Comparison of ENCODE assay signal across 8 mouse cellular contexts in the genomic region with DNA sequence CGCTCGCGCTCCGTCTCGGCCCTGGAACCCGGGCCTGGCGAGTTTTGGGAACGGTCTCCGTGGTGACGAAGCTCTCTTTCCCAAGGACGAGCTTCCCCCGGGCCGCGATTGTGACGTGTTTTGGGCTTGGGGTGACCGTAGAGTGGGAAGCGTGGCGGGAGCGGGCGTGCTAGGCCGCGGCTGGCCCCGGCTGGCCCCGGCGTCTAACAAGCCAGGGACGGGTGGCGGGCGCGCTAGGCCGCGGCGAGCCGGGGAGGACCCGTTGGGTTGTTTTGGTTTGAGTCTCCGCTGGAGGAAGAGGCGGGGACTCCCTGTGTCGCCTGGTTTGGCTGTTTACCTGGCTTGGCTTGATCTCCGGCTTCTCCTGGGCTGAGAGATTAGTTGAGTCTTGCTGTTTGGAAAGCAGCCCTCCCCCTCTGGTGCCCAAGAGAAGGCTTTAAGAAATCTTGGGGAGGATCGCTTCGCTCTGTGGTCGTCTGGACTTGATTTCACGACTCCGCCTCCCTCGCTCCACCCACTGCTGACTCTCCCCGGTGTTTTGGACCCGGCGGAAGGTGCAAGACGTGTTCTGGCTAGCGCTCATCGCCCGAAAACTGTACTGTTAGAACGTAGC. TPM values are rescaled to one million over a fixed set of nuclear protein-coding genes. Genes with fewer than 3 reads are reported as not detected.
A peak's percentile ranks its signal among the peaks of the same experiment; 100 is the strongest.
DNase-seq lines count a peak whose midpoint lies in the region; ATAC-seq and TF ChIP-seq lines count a peak whose summit lies in the region.

No protein-coding gene starts in this region.

- peaks cover 47% of the 10 kb centered on the region for H3K79me3 ChIP-seq in C2C12 (ENCODE audit: low read depth)

- H3K4me1 ChIP-seq in bone marrow, adult 2 months (ENCODE audit: control insufficient read depth, insufficient read depth, low read length): peaks cover 1% of the 10 kb centered on the region; the same call in 1 of the 2 replicates
- peaks cover 14% of the 10 kb centered on the region for H3K4me1 ChIP-seq in heart, embryonic 13.5 days
- peaks cover 10 to 17% of the 10 kb centered on the region in 2 experiments for H3K4me1 ChIP-seq in liver, embryonic 14.5 days (replicated peaks; ENCODE audit: control insufficient read depth in 2 of 2, insufficient read depth in 2 of 2, low read length in 1 of 2)

- no peak for TF ChIP-seq EP300 in liver, embryonic 14.5 days (IDR thresholded peaks at IDR 0.05; ENCODE audit: low read depth)

- TF ChIP-seq CTCF in C2C12 (IDR thresholded peaks at IDR 0.05; ENCODE audit: control insufficient read depth, insufficient read depth, insufficient read length): no peak
- no peak for TF ChIP-seq CTCF in bone marrow, adult 2 months (IDR thresholded peaks at IDR 0.05; ENCODE audit: control insufficient read depth, insufficient read depth, low read length)
- no peak for TF ChIP-seq CTCF in liver, embryonic 14.5 days (IDR thresholded peaks at IDR 0.05; ENCODE audit: low read depth)

- WGBS in bone marrow, adult 2 months: under 1% methylated on average over 52 of the region's 52 CpGs
- under 1% methylated on average over 52 of the region's 52 CpGs for WGBS in heart, embryonic 13.5 days
- WGBS in liver, embryonic 14.5 days (ENCODE audit: insufficient replicate concordance): under 1% methylated on average over 52 of the region's 52 CpGs

- peak overlapping the region; percentile 79 for H3K4me2 ChIP-seq in heart, embryonic 13.5 days
- H3K4me2 ChIP-seq in liver, embryonic 14.5 days (ENCODE audit: low read depth): peak overlapping the region; percentile 77

- H3K79me2 ChIP-seq in C2C12 (ENCODE audit: control insufficient read depth, insufficient read depth): peaks cover 56% of the 10 kb centered on the region

- DNase-seq in kidney, postnatal 10 days: peak; percentile 84
- peak; percentile 70 to 83 (median 76) for DNase-seq in liver, embryonic 14.5 days (ENCODE audit: low read depth in 3 of 3, low spot score in 3 of 3)
- DNase-seq in natural killer cell, adult 2 months (ENCODE audit: low spot score in 2 of 2): peak; percentile 89 to 90
- DNase-seq in splenic B cell, adult 2 months (ENCODE audit: low read depth, low spot score): peak; percentile 86

- H3K9me3 ChIP-seq in heart, embryonic 13.5 days: no peaks in the 10 kb centered on the region
- no peaks in the 10 kb centered on the region for H3K9me3 ChIP-seq in liver, embryonic 14.5 days (ENCODE audit: control insufficient read depth, low read length)

- 0 out of 2 replicates have a peak, but pooled peaks have one; percentile 52 for TF ChIP-seq POLR2A in bone marrow, adult 2 months (IDR thresholded peaks at IDR 0.05; ENCODE audit: borderline replicate concordance, control insufficient read depth, low read depth, low read length)

- H3K27me3 ChIP-seq in C2C12 (ENCODE audit: control insufficient read depth, insufficient read depth, insufficient read length): no peaks in the 10 kb centered on the region
- H3K27me3 ChIP-seq in heart, embryonic 13.5 days (replicated peaks): no peaks in the 10 kb centered on the region
- H3K27me3 ChIP-seq in liver, embryonic 14.5 days (ENCODE audit: control insufficient read depth, insufficient read depth, low read length): no peaks in the 10 kb centered on the region
- H3K27me3 ChIP-seq in splenic B cell, adult 2 months (ENCODE audit: control insufficient read depth, insufficient read depth, low read length, poor library complexity, severe bottlenecking): no peaks in the 10 kb centered on the region

- peak; percentile 82 for ATAC-seq in erythroid progenitor cell, adult 5-6 weeks (replicated peaks; ENCODE audit: low FRiP score, poor library complexity, severe bottlenecking)
- peak; percentile 51 for ATAC-seq in heart, embryonic 13.5 days (ENCODE audit: extremely low read depth, insufficient number of reproducible peaks, low FRiP score, low TSS enrichment)
- ATAC-seq in liver, embryonic 14.5 days (ENCODE audit: insufficient read depth): peak; percentile 81

- peak overlapping the region; percentile 86 for H3K4me3 ChIP-seq in C2C12 (ENCODE audit: insufficient read depth, poor library complexity, severe bottlenecking)
- peak overlapping the region; percentile 95 for H3K4me3 ChIP-seq in bone marrow, adult 2 months (replicated peaks; ENCODE audit: control insufficient read depth, low read depth, low read length)
- peak overlapping the region; percentile 82 for H3K4me3 ChIP-seq in heart, embryonic 13.5 days
- peak overlapping the region; percentile 97 to 99 for H3K4me3 ChIP-seq in liver, embryonic 14.5 days (ENCODE audit: insufficient read depth in 1 of 2, low read depth in 2 of 2, low read length in 2 of 2)

- no peaks in the 10 kb centered on the region for H3K36me3 ChIP-seq in C2C12 (ENCODE audit: control insufficient read depth, insufficient read depth)
- H3K36me3 ChIP-seq in heart, embryonic 13.5 days: no peaks in the 10 kb centered on the region
- no peaks in the 10 kb centered on the region for H3K36me3 ChIP-seq in liver, embryonic 14.5 days (replicated peaks; ENCODE audit: control insufficient read depth, insufficient read depth, low read depth)
- H3K36me3 ChIP-seq in splenic B cell, adult 2 months (ENCODE audit: control insufficient read depth, insufficient read depth, low read length, poor library complexity, severe bottlenecking): no peaks in the 10 kb centered on the region

- peak overlapping the region; percentile 88 for H3ac ChIP-seq in C2C12 (ENCODE audit: control insufficient read depth, insufficient read length, low read depth)

- peak overlapping the region; percentile 99 for H3K27ac ChIP-seq in bone marrow, adult 2 months (ENCODE audit: control insufficient read depth, insufficient read depth, low read depth, low read length, poor library complexity)
- H3K27ac ChIP-seq in heart, embryonic 13.5 days (replicated peaks): peak overlapping the region; percentile 93
- peak overlapping the region; percentile 95 for H3K27ac ChIP-seq in liver, embryonic 14.5 days

- H3K9ac ChIP-seq in heart, embryonic 13.5 days: peak overlapping the region; percentile 89
- peak overlapping the region; percentile 98 for H3K9ac ChIP-seq in liver, embryonic 14.5 days (replicated peaks)

TF ChIP-seq in C2C12, 6 proteins besides CTCF, POLR2A, EP300 and RAD21:
- TF ChIP-seq MAX (IDR thresholded peaks at IDR 0.05) (no peak), MYOD1 (IDR thresholded peaks at IDR 0.05; ENCODE audit: control insufficient read depth, insufficient read length, low read depth) (no peak), USF1 (IDR thresholded peaks at IDR 0.05; ENCODE audit: low read depth) (no peak), MYOG (IDR thresholded peaks at IDR 0.05; ENCODE audit: control insufficient read depth, extremely low read depth, insufficient read length) (no peak), CEBPB (IDR thresholded peaks at IDR 0.05; ENCODE audit: low read depth) (no peak), FOSL1 (IDR thresholded peaks at IDR 0.05; ENCODE audit: insufficient read depth, low read length, poor library complexity, severe bottlenecking) (no peak)

RNA-seq across cellular contexts. Expression of gene Tax1bp1, which starts 0.5 kb away (rescaled TPM):
- 20.5 TPM for polyA plus RNA-seq in C2C12 (2012; fragmentation: generic; extraction: Trizol)
- polyA plus RNA-seq in bone marrow, adult 2 months (2011; ENCODE audit: insufficient read depth, insufficient read length, low replicate concordance, missing spikeins): 56.2 and 65.8 TPM in 2 replicates
- total RNA-seq in erythroid progenitor cell, adult 5-6 weeks (2015; ENCODE audit: low replicate concordance): 115 and 158 TPM in 2 replicates
- 185 and 210 TPM in 2 replicates for total RNA-seq in erythroid progenitor cell, adult 5-6 weeks (2017; ENCODE audit: low replicate concordance)
- 104 and 109 TPM in 2 replicates for polyA plus RNA-seq in heart, embryonic 13.5 days (2015; fragmentation: Nextera tagmentation; extraction: Ambion mirVana)
- 18.0 and 32.3 TPM in 2 replicates for polyA plus RNA-seq in liver, embryonic 14.5 days (2012; rRNA removed)
- 98.9 and 102 TPM in 2 replicates for polyA plus RNA-seq in liver, embryonic 14.5 days (2014; fragmentation: Nextera tagmentation; extraction: Ambion mirVana)

Comparison
In these comparisons a context has a peak if more than half of its experiments do, and no peak if none do; other contexts are left out.
1. Peak in every context shown above with its lines: DNase-seq, ATAC-seq, H3K4me3 ChIP-seq and H3K27ac ChIP-seq.